8 mouse cellular contexts compared by ENCODE assay signal in genomic region chr6:86370764-86371339, GRCm38 (mm10). TPM values are rescaled to one million over a fixed set of nuclear protein-coding genes. Genes with fewer than 3 reads are reported as not detected.
A peak's percentile ranks its signal among the peaks of the same experiment; 100 is the strongest.
DNase-seq lines count a peak whose midpoint lies in the region; ATAC-seq lines count a peak whose summit lies in the region.

TSS of gene Snrpg (plus strand) at chr6:86371304.

- 22% methylated on average over 15 of the region's 15 CpGs for WGBS in heart, embryonic 10.5 days
- WGBS in midbrain, embryonic 15.5 days, result 15% methylated on average over 15 of the region's 15 CpGs

- no peaks in the 10 kb centered on the region for H3K27me3 ChIP-seq in heart, embryonic 10.5 days (ENCODE audit: insufficient read depth, poor library complexity, severe bottlenecking)
- H3K27me3 ChIP-seq in midbrain, embryonic 15.5 days (replicated peaks), result no peaks in the 10 kb centered on the region

- H3K27ac ChIP-seq in heart, embryonic 10.5 days, result peak within 1 kb of the TSS; percentile 91
- H3K27ac ChIP-seq in midbrain, embryonic 15.5 days, result peak within 1 kb of the TSS; percentile 95

- peak; percentile 22 to 28 for DNase-seq in spleen, postnatal 10 days (ENCODE audit: low spot score in 2 of 2)
- DNase-seq in spleen, postnatal 36 days (ENCODE audit: low spot score in 2 of 2), result no peak
- no peak for DNase-seq in heart, embryonic 10.5 days (ENCODE audit: low spot score)
- no peak for DNase-seq in layer of hippocampus, postnatal 36 days
- DNase-seq in cerebellum, adult 18-20 months, result no peak
- DNase-seq in urinary bladder, postnatal 4 days (ENCODE audit: low spot score in 2 of 2), result no peak

- H3K4me3 ChIP-seq in heart, embryonic 10.5 days, result peak within 1 kb of the TSS; percentile 97
- H3K4me3 ChIP-seq in midbrain, embryonic 15.5 days, result peak within 1 kb of the TSS; percentile 94

- peaks cover 26% of the 10 kb centered on the region for H3K36me3 ChIP-seq in heart, embryonic 10.5 days
- 0 out of 2 replicates have a peak, but pooled peaks cover 2% of the 10 kb centered on the region for H3K36me3 ChIP-seq in midbrain, embryonic 15.5 days (replicated peaks)

- peak within 1 kb of the TSS; percentile 91 for H3K9ac ChIP-seq in midbrain, embryonic 15.5 days

- no peaks in the 10 kb centered on the region for H3K9me3 ChIP-seq in heart, embryonic 10.5 days
- no peaks in the 10 kb centered on the region for H3K9me3 ChIP-seq in midbrain, embryonic 15.5 days

- peak; percentile 37 for ATAC-seq in common myeloid progenitor, adult 5-6 weeks (replicated peaks; ENCODE audit: low read depth, poor library complexity, severe bottlenecking)
- ATAC-seq in midbrain, embryonic 15.5 days (replicated peaks), result peak; percentile 3; the same call in 1 of the 2 replicates

- H3K4me2 ChIP-seq in midbrain, embryonic 15.5 days, result peak within 1 kb of the TSS; percentile 77

- H3K4me1 ChIP-seq in heart, embryonic 10.5 days, result peaks cover 23% of the 10 kb centered on the region
- peaks cover 39% of the 10 kb centered on the region for H3K4me1 ChIP-seq in midbrain, embryonic 15.5 days

RNA-seq across cellular contexts. Expression of gene Snrpg, which starts in this region (rescaled TPM):
- 75.2 and 119 TPM in 2 replicates for total RNA-seq in common myeloid progenitor, adult 5-6 weeks (2017)
- polyA plus RNA-seq in heart, embryonic 10.5 days (2016; fragmentation: Nextera tagmentation; extraction: Ambion mirVana), result 410 and 487 TPM in 2 replicates
- 10 to 100 TPM; 71.7 to 74.6 TPM for total RNA-seq in layer of hippocampus, postnatal 36 days (2021)
- polyA plus RNA-seq in midbrain, embryonic 15.5 days (2015; fragmentation: Nextera tagmentation; extraction: Ambion mirVana), result 377 and 389 TPM in 2 replicates

Comparison
In these comparisons a context has a peak if more than half of its experiments do, and no peak if none do; other contexts are left out.
1. DNase-seq: peak in spleen, postnatal 10 days (2 of 2); none in spleen, postnatal 36 days (0 of 2), heart, embryonic 10.5 days (single experiment), layer of hippocampus, postnatal 36 days (0 of 2), cerebellum, adult 18-20 months (0 of 2) and urinary bladder, postnatal 4 days (0 of 2).